Mouse (Mus musculus): ENCODE results near the gene Osbp2.

GRCm38 (mm10) chr11:3686318-3686717 is 177.4 kb downstream of the Osbp2 start:
- TF ChIP-seq CTCF (IDR thresholded peaks at IDR 0.05; ENCODE audit: low read depth, low read length) (no peak), TAL1 (conservative IDR thresholded peaks at IDR 0.05; ENCODE audit: low read depth, low read length) (no peak), POLR2AphosphoS5 (IDR thresholded peaks at IDR 0.05; ENCODE audit: insufficient replicate concordance, low read depth, low read length) (no peak), GATA1 (IDR thresholded peaks at IDR 0.05; ENCODE audit: borderline replicate concordance, low read length) (no peak), GATA2 (IDR thresholded peaks at IDR 0.05; ENCODE audit: borderline replicate concordance, low read depth, low read length) (no peak)
